Mouse (Mus musculus) megakaryocyte-erythroid progenitor cell, adult 5-6 weeks (primary cell): ENCODE measurements around the gene Tas2r119. TPM values are rescaled to one million over a fixed set of nuclear protein-coding genes. Genes with fewer than 3 reads are reported as not detected.

Experiments
- ATAC-seq: replicated peaks from 2 replicates; pipeline ENCODE4 v1.8.0; 2016; ENCODE audit warnings: mild to moderate bottlenecking, inconsistent platforms; ENCODE audit not compliant: severe bottlenecking, poor library complexity, low FRiP score, low TSS enrichment
- total RNA-seq, 2 experiments: library from RNA; stranded (forward) in 1 of 2; stranded (reverse) in 1 of 2; fragments of 200-1000, 215-1000 nt in 1 of 2; fragments of >200 nt in 1 of 2; fragmentation: Nextera tagmentation in 1 of 2; gene quantifications; 2 replicates each; pipeline ENCODE4 v1.2.3; 2014 to 2017

Gene Tas2r119
- not detected in 2 replicates for total RNA-seq (2014; fragmentation: Nextera tagmentation)
- total RNA-seq (2017): not detected in 2 replicates

DNA sequence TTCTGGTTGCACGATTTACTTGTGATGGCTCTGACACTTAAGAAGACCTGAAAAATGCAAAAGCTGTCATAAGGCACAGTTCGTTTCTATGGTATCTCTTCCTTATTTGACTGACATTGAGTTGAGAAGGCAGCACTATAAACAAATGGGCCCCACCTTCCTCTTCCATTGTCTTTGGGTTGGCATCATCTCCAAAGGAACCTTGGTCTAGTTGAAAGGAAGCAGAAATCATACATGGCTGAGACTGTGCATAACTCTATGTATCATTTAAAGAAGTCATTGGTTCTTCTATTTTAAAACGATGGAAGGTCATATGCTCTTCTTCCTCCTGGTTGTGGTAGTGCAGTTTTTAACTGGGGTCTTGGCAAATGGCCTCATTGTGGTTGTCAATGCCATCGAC, at the start of gene Tas2r119:
Tas2r119 (plus strand) TSS at position 301 of the 400 bp plus-strand sequence.
- ATAC-seq: no peak

DNA sequence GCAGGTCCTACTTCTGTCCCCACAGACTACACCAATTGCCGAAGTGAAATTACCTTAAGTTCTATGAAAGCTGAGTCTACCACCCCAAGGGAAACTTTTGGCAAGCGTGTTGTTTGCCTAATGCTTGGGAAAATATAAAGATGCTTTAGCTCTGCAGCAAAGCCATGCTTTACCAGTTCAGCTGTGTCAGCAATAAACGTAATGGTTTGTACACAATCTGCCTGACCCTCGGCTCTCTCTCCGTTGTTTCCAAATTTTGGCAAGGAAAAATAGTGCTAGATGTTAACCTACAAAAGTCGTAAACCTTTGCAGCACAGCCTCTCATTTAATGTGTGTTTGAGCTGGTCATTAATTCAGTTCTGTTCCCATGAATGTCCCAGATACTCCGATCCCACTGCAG, 44.8 kb upstream of the Tas2r119 start:
- ATAC-seq: no peak

DNA sequence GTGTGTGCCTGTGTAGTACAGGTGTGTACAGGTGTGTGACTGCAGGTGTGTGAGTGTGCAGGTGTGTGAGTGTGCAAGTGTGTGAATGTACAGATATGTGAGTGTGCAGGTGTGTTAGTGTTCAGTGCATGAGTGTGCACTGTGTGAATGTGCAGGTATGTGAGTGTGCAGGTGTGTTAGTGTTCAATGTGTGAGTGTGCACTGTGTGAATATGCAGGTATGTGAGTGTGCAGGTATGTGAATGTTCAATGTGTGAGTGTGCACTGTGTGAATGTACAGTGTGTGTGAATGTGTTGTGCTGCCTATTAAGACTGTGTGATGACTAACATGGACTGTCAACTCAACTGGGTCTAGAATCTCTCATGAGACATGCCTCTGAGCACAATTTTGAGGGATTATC, 35.4 kb upstream of the Tas2r119 start:
- no peak for ATAC-seq

DNA sequence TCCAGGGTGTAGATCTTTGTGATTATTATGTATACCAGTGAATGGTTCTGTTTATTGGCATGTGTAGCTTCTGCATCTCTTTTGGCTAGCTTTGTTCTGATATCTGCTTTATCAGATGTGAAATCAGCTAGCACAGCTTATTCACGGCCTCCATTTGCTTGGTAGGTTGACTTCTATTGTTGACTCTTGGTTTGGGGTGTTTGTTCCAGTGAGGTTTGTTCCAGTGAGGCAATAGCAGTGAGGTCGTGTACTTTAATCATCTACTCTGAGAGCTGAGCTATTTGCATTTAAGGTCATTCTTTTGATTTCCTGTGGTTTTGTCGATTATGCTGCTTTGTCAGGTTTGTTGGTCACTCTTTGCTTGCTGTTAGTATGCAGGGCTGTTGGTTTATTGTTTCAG, 32.8 kb upstream of the Tas2r119 start:
- ATAC-seq: no peak

DNA sequence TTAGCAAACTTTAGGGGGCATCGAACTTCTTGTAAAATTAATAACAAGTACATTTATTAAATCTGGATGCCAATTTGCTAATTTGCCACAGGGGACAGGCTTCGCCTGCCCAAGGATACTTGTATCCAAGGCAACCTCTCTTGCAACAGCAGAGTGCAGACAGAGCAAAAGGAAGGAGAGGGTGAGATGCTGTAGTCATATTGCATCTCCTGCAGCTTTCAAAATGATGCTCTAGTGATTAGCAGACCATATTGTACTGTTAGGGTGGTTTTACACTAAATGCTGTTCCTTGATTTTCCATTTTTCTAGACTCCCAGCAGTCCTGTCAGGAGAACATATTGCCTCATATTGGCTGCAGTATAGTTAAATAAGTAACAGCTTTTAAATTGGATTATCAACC, 23.7 kb upstream of the Tas2r119 start:
- ATAC-seq: no peak

DNA sequence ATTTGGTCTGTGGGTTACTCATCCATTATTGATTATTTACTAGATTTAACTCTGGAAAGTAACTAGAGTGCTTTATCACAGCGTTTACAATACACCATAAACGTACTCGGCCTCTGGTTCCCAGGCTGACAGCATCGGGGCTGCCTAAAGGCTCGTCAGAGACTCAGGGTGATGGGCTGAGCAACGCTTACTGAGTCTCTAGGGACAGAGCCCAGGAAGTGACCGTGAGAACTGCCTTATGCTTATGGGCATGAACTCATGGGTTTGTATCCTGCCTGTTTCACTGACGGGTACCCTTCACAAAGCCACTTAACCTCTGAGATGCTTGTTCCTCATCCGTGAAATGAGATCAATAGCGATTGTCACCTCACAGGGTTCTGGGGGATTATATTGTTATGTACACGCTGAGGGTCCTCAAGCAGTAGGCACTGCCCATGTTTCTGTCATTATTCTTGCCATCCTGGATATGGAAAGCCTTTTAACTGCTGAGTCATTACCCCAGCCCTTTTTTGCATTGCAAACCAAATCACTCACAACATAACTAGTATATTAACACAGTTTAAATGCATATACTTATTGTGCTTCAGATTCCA, 23.1 kb upstream of the Tas2r119 start:
- no peak for ATAC-seq

DNA sequence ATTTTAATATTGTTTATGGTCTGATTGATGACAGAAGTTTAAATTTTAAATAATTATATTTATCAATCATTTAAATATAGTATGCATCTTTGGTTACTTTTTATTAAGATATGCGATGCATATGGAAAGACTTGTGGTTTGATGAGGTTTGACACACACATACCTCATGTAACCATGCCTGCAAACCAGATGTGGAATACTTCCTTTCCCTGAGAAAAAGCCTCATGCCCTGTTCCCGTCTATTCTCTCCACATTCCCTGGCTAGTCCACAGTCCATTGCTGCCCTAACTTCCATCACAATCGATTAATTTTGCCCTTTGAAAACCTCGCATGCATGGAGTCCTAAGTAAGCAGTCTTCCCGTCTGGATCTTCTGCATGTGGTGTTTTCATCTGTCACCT, 21.0 kb upstream of the Tas2r119 start:
- no peak for ATAC-seq

DNA sequence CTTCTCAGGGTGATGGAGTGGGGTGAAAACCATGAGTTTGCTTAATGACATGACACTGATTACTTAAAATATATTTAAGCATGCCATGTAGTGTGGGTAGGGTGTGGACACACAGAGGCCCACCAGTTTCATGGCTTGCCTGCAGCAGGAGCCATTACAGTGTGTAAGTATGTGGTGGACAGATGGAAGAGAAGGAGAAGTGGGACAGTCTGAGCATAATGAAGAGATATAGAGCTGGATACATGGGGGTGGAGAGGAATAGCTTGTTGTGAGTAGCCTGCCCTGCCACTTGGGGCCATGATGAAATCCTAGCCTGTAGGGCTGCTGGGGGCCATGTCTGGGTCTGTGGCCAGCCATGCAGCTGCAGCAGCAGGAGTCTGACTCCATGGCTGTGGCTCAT, 16.8 kb upstream of the Tas2r119 start:
- no peak for ATAC-seq

DNA sequence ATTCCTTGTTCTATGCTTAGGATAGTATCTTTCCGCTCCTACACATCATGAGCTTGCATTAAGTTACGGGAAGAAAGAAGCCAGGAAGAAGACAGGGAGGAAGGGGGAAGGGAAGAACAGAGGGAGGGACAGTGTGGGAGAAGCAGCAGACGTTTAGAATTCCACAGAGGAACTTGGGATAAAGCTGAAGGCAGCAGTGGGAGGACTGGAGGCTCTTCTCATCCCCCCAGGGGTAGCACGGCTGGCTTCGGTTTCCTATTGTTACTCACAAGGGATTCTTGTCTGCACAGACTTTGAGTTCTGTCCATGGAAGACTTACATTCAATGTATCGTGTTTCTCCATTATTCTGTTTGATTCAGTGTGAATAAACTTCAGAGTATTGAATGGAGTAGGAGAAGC, 5.3 kb upstream of the Tas2r119 start:
- ATAC-seq: no peak

DNA sequence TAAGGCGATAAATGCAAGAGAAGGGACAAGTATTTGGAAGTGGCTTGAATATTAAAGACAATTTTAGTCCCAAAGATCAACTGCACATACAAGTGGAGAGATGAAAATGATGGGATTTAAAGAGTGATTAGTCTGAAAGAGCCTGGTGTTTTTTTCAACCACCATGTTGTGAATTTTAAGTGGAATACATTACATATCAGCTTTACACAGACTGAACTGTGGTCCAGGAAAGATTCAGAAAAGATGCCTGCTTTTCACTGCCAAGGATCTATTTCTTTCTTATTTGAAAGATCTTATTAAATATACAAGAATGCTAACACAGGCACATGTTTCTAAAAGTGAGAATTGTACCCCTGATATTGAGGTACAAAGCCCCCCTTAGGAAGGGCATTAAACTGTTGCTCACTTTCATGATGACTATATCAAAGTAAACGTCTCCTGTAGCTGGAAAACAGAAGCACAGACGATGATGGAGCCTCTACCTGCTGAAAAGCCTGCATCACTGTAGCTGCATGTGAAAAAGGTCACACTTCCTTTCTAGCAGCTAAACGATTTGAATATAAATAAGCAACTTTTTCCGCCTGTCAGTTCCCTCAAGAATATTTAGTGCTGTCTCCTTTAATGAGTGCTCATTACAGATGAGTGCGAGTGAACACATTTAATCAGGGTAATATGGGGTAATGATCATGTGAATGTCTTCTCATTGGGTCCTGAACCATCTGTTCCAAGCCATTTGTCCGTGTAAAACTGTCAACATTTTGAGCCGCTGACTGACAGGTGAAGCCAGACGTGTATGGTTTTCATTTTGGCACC, 4.7 kb upstream of the Tas2r119 start:
- ATAC-seq: no peak

DNA sequence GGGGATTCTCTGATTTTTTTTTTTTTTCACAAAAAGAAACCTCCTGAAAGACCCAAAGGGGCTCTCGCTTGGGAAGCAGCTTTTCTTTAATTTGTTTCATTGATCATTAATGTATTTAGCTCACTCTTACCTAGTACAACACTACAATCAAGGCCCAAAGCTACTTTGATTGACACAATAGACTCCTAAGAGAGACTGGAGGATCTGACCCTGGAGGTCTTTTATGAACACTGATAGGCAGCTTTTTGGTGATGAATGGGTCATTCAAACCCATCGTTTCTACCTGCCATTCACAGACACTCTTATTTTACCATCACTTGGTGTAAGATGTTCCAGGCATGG, 4.1 kb upstream of the Tas2r119 start:
- no peak for ATAC-seq

DNA sequence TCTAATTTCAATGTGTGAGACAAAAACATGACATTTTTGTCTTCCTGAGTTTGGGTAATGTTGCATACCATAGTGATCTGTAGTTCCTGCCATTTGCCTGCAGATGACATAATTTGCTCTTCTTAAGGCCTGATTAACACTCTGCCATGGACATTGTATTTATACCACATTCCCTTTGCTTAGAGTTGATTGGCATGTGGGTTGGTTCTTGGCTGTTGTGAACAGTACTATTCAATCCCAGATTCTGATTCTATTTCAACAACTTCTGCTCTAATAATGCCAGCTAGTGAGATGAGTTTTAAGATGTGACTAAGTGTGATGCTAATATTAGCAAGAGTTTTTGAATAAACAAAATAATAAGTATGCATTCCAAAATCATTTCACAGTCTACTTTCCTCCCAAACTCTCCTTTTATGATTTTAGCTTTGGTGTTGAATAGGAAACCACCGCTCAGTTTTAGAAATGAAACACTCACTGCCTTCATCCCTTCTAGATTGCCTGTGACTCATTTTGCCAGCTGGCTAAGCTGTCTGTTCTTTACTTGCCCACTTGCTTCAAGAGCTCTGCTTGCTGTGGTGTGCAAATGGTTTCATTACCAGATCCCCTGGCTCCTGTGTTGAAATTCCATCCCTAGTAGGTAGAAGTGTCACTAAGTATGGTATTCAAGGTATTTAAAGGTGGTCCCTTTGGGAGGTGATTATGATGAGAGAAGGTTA, 3.1 kb downstream of the Tas2r119 start:
- ATAC-seq: no peak

DNA sequence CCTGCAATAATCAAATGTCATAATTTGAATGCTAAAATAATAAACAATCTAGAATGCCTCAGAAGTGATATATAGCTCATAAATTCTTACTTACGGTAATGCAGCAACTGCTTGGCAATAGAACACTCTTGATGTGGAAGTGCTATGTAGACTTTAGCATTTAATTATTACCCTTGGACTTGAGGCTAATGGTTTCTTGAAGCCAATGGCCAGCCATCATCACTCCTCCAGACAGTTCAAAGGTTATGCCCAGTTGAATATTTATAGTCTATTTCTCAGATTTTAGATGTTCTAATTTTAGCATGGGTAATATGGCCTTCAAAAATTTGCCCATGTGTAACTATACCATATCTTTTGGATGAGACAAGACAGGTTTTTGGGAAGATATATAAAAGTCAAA, 4.9 kb downstream of the Tas2r119 start:
- ATAC-seq: no peak

DNA sequence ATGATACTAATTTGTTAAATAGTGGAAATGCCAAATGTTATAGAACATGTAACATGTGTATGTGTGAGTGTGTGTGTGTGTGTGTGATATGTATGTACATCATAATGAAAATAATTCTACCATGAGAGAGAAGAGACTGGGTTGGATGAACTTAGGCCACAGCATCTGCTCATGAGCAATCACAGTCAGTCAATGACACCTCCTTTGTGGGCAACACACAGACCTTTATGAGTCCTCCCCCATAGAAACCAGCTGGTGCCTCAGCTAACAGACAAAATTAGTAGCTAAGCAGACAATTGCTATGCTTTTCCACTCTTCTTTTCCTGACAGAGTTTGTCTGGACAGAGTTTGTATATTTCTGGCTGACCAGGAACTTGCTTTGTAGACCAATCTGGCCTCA, 7.9 kb downstream of the Tas2r119 start:
- ATAC-seq: no peak

DNA sequence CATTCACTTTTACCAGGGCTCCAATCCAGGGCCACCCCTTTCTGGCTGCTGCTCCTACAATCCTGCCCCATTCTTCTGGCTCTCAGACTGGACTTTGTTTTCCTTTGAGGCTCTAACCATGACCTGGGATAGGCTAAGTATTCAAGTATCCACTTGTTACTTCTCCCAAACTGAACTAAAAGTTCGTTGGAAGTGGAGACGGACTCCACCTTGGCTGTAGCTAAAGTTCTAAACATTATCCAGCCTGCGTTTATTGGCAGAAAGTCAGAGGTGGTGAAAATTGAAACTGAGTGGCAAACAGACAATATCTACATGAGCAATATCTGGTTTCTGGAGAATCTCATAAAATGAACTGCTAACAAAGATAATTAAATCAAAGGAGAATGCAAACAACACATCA, 12.8 kb downstream of the Tas2r119 start:
- no peak for ATAC-seq

DNA sequence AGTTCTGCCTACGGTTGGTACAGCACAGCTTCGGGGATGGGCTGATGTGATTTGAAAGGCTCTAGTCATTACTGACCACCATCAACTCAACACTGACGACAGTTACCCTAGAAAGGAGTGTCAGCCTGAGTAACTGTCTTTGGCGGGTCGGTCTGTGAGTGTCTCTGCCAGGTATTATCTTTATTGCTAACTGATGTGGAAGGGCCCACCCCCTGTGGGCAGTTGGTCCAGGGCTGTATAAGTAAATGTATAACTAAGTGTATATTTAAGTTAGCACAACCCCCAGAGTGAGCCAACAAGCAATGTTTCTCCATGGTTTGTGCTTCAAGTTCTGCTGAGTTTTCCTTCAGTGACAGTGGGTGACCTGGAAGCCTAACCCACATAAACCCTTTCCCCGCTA, 13.3 kb downstream of the Tas2r119 start:
- ATAC-seq: no peak

DNA sequence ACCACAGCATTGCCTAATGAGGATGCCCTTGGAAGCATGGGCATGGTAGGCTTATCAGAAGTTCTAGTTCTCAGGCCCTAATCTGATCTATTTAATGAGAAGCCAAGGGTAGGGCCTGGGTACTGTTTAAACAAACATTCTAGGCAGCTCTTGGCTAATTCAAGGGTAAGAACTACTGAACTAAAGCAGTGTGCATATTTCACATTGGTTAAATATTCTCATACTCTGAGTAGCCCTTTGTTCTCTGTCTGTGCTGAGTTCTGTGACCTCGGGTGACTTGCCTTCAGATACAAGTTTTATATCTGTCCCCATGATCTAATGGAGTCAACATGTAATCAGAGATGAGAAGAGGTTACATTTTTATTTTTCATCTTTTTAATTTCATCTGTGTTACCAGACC, 15.9 kb downstream of the Tas2r119 start:
- no peak for ATAC-seq

DNA sequence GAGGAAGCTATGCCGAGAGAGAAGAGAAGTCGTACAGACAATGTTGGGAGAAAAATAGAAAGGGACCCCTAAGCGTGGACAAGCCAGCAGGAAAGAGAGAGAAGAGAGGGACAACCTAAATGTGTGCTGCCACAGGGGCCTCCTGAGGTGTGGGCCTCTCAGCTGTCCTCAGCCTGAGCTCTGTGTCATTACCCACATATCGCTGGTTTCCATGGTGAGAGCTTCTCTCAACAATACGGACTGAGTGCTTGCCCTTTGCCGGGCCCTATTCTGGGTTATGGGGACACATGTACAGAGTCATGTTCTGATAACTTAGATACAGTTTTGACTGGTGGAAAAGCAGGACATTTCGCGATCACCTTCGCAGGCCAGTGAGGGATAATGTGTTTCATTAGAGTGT, 21.0 kb downstream of the Tas2r119 start:
- no peak for ATAC-seq

DNA sequence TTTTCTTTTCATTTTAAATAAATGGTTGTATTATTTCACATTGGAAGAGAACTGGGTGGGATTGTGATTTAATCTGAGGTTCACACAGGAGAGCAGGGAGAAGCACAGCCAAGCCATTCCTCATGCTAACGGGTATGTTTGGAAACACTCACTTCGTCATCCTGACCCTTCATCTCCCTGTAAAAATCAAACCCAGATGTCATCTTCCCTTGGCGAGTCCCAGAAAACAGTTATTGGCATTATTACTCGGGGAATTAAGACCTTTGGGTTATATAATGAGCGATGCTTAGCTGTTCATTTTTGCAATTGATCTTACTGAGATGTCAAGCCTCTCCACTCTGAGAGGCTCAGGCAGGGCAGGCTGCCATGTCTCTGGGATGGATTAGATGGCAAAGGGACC, 21.5 kb downstream of the Tas2r119 start:
- ATAC-seq: no peak

DNA sequence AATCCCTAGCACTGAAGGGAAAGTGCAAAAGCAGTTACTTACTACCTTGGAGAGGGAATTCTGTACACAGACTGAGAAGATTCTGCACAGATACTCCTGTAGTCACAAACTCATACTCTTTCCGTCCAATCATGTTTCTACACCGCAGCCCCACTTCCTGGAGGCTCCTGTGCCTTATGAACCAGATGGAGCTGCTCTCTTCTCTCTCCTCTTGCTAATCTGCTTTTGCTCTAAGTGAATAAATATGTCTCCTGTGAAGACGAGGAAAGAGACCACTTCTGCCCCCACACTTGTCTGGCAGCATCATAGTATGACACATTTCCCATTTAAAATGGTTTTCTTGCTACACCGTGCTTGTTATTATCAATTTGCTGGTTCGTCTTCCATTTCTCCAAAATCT, 26.2 kb downstream of the Tas2r119 start:
- ATAC-seq: no peak

DNA sequence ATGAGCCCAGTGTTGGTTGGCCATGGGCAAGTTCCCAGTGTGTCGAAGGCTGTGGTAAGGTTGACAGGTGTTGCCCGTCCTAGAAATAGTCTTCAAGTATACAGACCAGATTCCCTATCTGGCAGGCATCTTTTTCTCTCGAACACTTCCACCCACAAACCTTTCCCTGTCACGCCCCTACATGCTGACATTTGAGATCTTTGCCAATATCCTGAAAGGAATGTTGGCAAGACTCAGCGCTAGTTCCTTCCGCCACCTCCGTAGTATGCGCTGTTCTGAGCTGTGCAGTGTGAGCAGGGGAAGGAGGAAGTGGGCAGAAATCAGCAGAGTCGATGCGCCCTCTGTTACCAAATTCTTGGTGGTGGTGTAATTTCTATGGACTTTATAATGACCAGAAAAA, 27.8 kb downstream of the Tas2r119 start:
- ATAC-seq: no peak
